Mouse (Mus musculus) liver, postnatal 0 days (tissue): ENCODE measurements at regions not wholly inside any gene's neighbourhood (a gene's known extent, or its start where the extent isn't known, plus 50 kb on each side); places are given as distances from the start of the nearest gene placed in this dataset.

Experiments
- CTCF ChIP-seq: sonication (generic); IDR thresholded peaks from 2 replicates; pipeline ENCODE4 v1.5.1; 2016; ENCODE audit warnings: antibody characterized with exemption, low read depth
- EP300 ChIP-seq: IDR thresholded peaks from 2 replicates; pipeline ENCODE4 v1.6.1; 2016; ENCODE audit warnings: antibody characterized with exemption, low read depth, mild to moderate bottlenecking

GRCm38 (mm10) chr2:92824325-92824724 is 90.6 kb upstream of the Syt13 start:
- TF ChIP-seq EP300 (no peak), CTCF (no peak)
